Mouse (Mus musculus): ENCODE measurements around the gene Coq5. TPM values are rescaled to one million over a fixed set of nuclear protein-coding genes. Genes with fewer than 3 reads are reported as not detected.

Coq5 gene
- polyA plus RNA-seq, 1 experiment from 2014 or later = 52.5 TPM

DNA sequence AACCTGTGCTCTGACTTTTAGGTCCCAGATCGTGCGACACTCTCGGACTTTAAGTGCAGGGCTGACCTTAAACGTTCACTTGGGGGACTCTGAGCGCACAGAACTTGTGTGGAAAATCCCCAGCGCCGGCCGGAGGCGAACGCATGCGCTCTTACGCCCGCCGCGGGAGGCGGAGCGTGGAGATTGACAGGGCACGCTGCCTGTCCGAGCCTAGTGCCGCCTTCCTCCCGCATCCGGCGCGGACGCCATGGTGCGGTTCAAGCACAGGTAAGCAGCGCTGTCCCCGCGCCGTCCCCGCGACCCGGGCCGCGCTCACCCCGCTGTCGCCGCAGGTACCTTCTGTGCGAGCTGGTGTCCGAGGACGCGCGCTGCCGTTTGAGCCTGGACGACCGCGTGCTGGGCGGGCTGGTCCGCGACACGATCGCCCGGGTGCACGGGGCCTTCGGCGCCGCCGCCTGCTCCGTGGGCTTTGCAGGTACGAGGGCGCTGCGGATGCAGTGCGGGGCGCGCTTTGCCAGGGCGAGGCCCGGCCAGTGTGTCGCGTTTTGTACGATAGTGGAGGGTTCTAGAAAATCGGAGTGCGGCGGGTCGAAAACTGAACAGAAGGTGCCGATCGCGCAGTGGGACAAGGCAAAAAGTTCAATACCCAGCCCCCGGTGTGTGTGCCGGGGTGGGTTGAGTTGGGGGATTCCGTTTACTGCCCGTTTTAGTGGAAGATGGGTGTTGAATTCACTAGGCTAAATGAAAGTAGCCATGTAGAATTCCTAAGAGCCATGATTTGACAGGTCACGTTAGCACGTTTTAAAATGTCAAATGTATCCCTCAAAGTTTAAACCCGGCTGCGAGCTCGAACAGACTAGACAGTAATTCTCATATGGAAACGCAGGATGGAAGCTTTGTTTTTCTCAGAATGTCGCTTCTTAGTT is 41.4 kb upstream of the Coq5 start:
- peak overlapping the region; percentile 58; the same call in 1 of the 2 replicates for H3K27ac ChIP-seq
- WGBS = under 1% methylated on average over 88 of the region's 88 CpGs
- ATAC-seq (ENCODE audit: low FRiP score) = peak; percentile 80

DNA sequence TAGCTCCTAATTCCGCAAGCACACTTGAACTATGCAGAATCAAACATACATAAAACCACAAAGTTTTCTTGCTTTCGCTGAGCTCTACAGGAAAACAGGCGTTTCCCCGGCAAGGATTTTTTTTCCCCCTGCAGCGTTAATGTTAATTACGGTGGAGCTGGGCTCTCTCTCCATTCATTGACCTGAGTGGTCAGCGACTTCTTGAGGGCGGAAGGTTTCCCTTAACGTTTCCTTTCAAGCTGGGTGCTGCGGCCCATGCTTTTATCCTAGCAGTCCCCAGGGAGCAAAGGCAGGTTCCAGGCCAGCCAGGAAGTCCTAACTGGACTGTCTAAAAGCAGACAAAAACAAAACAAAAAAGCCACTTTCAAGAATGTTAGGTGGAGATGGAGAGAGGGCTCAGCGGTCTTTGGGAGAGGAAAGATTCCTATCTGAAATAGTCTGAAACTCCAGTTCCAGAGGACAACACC is 40.7 kb upstream of the Coq5 start:
- Histone ChIP-seq H3K4me1 (replicated peaks; ENCODE audit: control insufficient read depth, insufficient read depth, low read length) (peaks cover 10% of the 10 kb centered on the region), H3K9me3 (ENCODE audit: control insufficient read depth, low read length) (no peaks in the 10 kb centered on the region), H3K27me3 (ENCODE audit: control insufficient read depth, insufficient read depth, low read length) (peaks cover 8% of the 10 kb centered on the region), H3K4me3 (replicated peaks; ENCODE audit: low read length) (peak overlapping the region; percentile 66), H3K27ac (no peak overlapping the region), H3K36me3 (replicated peaks; ENCODE audit: control insufficient read depth, insufficient read depth) (peaks cover 43% of the 10 kb centered on the region), H3K4me2 (replicated peaks) (peak overlapping the region; percentile 86), H3K9ac (peak overlapping the region; percentile 67)
- ATAC-seq (ENCODE audit: low FRiP score) (no peak), DNase-seq (ENCODE audit: low spot score) (no peak)
- 7% methylated on average over 11 of the region's 11 CpGs for WGBS

More for the DNA sequence above, 41.4 kb upstream of the Coq5 start:
- peaks cover 13% of the 10 kb centered on the region for H3K27me3 ChIP-seq (ENCODE audit: control insufficient read depth, insufficient read depth, low read length)
- peaks cover 10% of the 10 kb centered on the region for H3K4me1 ChIP-seq (replicated peaks; ENCODE audit: control insufficient read depth, insufficient read depth, low read length)
- no peaks in the 10 kb centered on the region for H3K9me3 ChIP-seq (ENCODE audit: control insufficient read depth, low read length)
- H3K4me2 ChIP-seq (replicated peaks) = peak overlapping the region; percentile 86
- peak overlapping the region; percentile 66 for H3K4me3 ChIP-seq (replicated peaks; ENCODE audit: low read length)
- H3K9ac ChIP-seq = peak overlapping the region; percentile 67
- H3K36me3 ChIP-seq (replicated peaks; ENCODE audit: control insufficient read depth, insufficient read depth) = peaks cover 36% of the 10 kb centered on the region
- peak; percentile 92 for DNase-seq (ENCODE audit: low spot score)

DNA sequence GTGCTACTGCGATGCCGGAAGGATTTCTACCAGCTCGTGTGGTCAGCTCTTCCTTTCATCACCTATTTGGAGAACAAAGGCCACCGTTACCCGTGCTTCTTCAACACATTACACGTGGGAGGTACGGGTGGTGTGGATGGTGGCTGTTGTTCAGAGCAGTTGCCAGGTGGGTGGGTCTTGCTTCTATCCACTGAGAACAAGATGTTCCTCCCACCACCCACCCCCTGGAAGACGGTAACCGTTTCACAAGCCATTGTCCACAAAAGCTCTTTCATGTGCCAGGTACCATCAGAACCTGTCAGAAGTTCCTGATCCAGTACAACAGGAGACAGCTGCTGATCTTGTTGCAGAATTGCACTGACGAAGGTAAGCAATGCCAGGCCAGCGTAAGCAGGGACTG is 39.3 kb upstream of the Coq5 start:
- DNase-seq (ENCODE audit: low spot score) = no peak
- Histone ChIP-seq H3K36me3 (replicated peaks; ENCODE audit: control insufficient read depth, insufficient read depth) (peaks cover 57% of the 10 kb centered on the region), H3K9ac (no peak overlapping the region)

DNA sequence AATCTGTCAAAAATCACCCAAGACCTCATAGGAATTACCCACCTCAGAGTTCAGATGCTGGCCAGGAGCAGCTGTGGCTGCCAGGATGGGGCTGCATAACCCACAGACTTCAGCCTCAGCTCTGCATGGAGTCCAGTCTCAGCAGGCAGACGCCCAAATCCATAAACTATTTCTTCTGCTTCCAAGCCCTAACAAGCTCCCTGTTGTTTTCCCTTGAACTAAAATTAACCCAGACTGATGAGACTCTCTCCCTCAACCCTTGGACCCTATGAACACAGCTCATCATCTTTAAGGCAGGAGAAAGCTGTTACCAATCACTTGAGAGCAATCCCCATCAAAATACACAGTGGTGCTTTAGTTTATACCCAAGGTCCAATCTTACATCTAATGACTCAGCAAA is 24.0 kb upstream of the Coq5 start:
- no peak overlapping the region for H3K9ac ChIP-seq
- DNase-seq (ENCODE audit: low spot score) (no peak), ATAC-seq (ENCODE audit: low FRiP score) (no peak)
- no peaks in the 10 kb centered on the region for H3K4me1 ChIP-seq (replicated peaks; ENCODE audit: control insufficient read depth, insufficient read depth, low read length)
- H3K9me3 ChIP-seq (ENCODE audit: control insufficient read depth, low read length) = no peaks in the 10 kb centered on the region
- WGBS = 75% methylated on average over 1 of the region's 1 CpGs
- no peak overlapping the region for H3K4me2 ChIP-seq (replicated peaks)
- H3K36me3 ChIP-seq (replicated peaks; ENCODE audit: control insufficient read depth, insufficient read depth) = peaks cover 72% of the 10 kb centered on the region
- no peak overlapping the region for H3K27ac ChIP-seq
- no peaks in the 10 kb centered on the region for H3K27me3 ChIP-seq (ENCODE audit: control insufficient read depth, insufficient read depth, low read length)
- no peak overlapping the region for H3K4me3 ChIP-seq (replicated peaks; ENCODE audit: low read length)

More for the DNA sequence above, 39.3 kb upstream of the Coq5 start:
- Histone ChIP-seq H3K27me3 (ENCODE audit: control insufficient read depth, insufficient read depth, low read length) (no peaks in the 10 kb centered on the region), H3K9me3 (ENCODE audit: control insufficient read depth, low read length) (no peaks in the 10 kb centered on the region), H3K4me1 (replicated peaks; ENCODE audit: control insufficient read depth, insufficient read depth, low read length) (peaks cover 10% of the 10 kb centered on the region), H3K27ac (no peak overlapping the region), H3K4me3 (replicated peaks; ENCODE audit: low read length) (no peak overlapping the region), H3K4me2 (replicated peaks) (no peak overlapping the region)
- no peak for ATAC-seq (ENCODE audit: low FRiP score)
- WGBS = 85% methylated on average over 11 of the region's 11 CpGs

DNA sequence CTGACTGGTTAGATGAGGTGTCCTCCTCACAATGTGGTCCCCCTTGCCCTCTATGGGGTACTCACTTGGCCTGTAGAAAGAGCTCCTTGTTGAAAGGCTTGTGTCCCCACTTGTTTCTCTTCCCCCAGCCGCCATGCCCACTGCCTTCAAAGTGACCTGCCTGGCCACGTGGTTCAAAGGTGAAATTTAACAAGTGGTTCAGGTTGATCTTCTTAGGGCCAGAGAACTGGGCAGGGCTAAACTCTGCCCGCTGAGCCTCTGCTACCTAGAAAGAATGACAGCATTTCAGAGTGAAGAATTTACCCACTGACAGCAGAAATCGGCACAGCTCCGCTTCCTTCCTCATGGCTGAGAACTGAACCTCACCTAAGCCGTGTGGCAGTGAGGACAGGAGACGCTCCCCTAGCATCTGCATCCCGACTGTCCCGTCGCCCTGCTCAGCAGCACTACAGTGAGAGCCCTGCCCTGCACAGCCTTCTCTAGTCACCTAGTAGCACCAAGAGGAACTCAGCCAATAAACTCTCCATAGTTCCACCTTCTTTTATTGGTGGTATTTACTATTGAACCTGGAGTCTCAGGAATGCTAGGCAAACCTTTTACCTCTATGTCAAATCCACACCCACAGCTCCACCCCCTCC is 22.4 kb upstream of the Coq5 start:
- DNase-seq (ENCODE audit: low spot score) = no peak
- H3K9me3 ChIP-seq (ENCODE audit: control insufficient read depth, low read length) = no peaks in the 10 kb centered on the region
- no peak for ATAC-seq (ENCODE audit: low FRiP score)
- H3K4me1 ChIP-seq (replicated peaks; ENCODE audit: control insufficient read depth, insufficient read depth, low read length) = no peaks in the 10 kb centered on the region
- H3K4me2 ChIP-seq (replicated peaks) = no peak overlapping the region
- no peak overlapping the region for H3K27ac ChIP-seq
- H3K27me3 ChIP-seq (ENCODE audit: control insufficient read depth, insufficient read depth, low read length) = no peaks in the 10 kb centered on the region
- 94% methylated on average over 10 of the region's 10 CpGs for WGBS
- H3K9ac ChIP-seq = no peak overlapping the region
- peaks cover 60% of the 10 kb centered on the region for H3K36me3 ChIP-seq (replicated peaks; ENCODE audit: control insufficient read depth, insufficient read depth)
- H3K4me3 ChIP-seq (replicated peaks; ENCODE audit: low read length) = no peak overlapping the region

DNA sequence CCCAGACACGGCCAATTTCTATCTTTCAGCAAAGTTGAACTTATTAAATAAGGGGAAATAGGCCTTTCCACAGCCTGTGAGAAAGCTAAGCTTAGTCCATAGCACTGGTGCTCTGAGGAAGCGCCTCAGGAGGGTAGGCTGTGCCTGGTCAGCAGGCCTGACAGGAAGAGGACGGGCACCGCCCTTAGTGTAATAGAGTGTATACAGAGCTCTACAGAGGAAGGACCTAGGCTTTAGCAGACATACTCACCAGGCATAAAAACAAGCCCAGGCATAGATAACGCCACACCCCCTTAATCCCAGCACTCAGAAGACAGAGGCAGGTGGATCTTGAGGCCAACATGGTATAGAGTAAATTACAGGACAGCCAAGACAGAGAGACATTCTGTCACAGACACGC is 19.1 kb upstream of the Coq5 start:
- Histone ChIP-seq H3K36me3 (replicated peaks; ENCODE audit: control insufficient read depth, insufficient read depth) (peaks cover 64% of the 10 kb centered on the region), H3K4me1 (replicated peaks; ENCODE audit: control insufficient read depth, insufficient read depth, low read length) (no peaks in the 10 kb centered on the region), H3K9me3 (ENCODE audit: control insufficient read depth, low read length) (no peaks in the 10 kb centered on the region), H3K27ac (no peak overlapping the region), H3K9ac (no peak overlapping the region), H3K4me2 (replicated peaks) (no peak overlapping the region), H3K4me3 (replicated peaks; ENCODE audit: low read length) (no peak overlapping the region), H3K27me3 (ENCODE audit: control insufficient read depth, insufficient read depth, low read length) (no peaks in the 10 kb centered on the region)
- ATAC-seq (ENCODE audit: low FRiP score) = no peak
- no peak for DNase-seq (ENCODE audit: low spot score)
- WGBS = 91% methylated on average over 6 of the region's 6 CpGs

DNA sequence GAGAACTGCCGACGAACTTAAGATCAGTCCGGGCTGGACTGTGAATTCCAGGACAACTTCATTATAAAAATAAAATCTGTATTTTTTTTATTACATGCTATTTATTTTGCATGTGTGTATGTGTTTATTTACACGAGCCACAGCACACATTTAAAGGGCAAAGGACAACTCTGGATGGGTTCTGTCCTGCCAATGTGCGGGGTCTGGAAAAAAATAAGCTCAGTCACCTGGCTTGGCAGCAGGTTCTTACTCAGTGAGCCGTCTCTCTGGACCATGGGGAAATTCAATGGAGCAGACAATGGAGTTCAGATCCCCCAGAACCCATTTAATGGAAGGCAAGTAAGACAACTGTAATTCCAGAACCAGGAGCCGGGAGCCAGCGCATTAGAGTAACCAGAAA is 18.3 kb upstream of the Coq5 start:
- H3K4me2 ChIP-seq (replicated peaks) = no peak overlapping the region
- 93% methylated on average over 8 of the region's 8 CpGs for WGBS
- peaks cover 58% of the 10 kb centered on the region for H3K36me3 ChIP-seq (replicated peaks; ENCODE audit: control insufficient read depth, insufficient read depth)
- H3K4me3 ChIP-seq (replicated peaks; ENCODE audit: low read length) = no peak overlapping the region
- H3K9ac ChIP-seq = no peak overlapping the region
- ATAC-seq (ENCODE audit: low FRiP score) = no peak
- no peaks in the 10 kb centered on the region for H3K9me3 ChIP-seq (ENCODE audit: control insufficient read depth, low read length)
- H3K27ac ChIP-seq = no peak overlapping the region
- H3K27me3 ChIP-seq (ENCODE audit: control insufficient read depth, insufficient read depth, low read length) = no peaks in the 10 kb centered on the region
- no peak for DNase-seq (ENCODE audit: low spot score)
- no peaks in the 10 kb centered on the region for H3K4me1 ChIP-seq (replicated peaks; ENCODE audit: control insufficient read depth, insufficient read depth, low read length)

DNA sequence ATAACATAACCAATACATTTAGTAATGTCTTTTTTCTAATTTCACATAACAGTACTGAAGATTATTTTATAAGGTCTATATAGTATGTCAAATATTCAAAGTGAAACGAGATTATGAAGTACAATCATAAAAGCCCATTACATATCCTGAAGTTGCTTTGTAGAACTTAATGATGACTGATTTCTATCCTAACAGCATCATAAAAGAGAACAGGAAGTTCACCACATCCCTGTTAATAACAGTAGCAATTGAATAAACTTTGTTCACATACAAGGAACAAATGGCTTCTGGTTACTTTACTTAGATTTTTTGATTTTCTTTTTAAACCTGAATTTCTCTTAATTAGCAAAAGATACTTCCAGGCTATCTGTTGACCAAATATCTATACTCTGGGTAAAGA is 17.6 kb upstream of the Coq5 start:
- Histone ChIP-seq H3K4me1 (replicated peaks; ENCODE audit: control insufficient read depth, insufficient read depth, low read length) (no peaks in the 10 kb centered on the region), H3K27ac (no peak overlapping the region), H3K4me3 (replicated peaks; ENCODE audit: low read length) (no peak overlapping the region), H3K9me3 (ENCODE audit: control insufficient read depth, low read length) (no peaks in the 10 kb centered on the region), H3K4me2 (replicated peaks) (no peak overlapping the region), H3K27me3 (ENCODE audit: control insufficient read depth, insufficient read depth, low read length) (no peaks in the 10 kb centered on the region), H3K9ac (no peak overlapping the region), H3K36me3 (replicated peaks; ENCODE audit: control insufficient read depth, insufficient read depth) (peaks cover 55% of the 10 kb centered on the region)
- no peak for ATAC-seq (ENCODE audit: low FRiP score)
- DNase-seq (ENCODE audit: low spot score) = no peak
- 89% methylated on average over 1 of the region's 1 CpGs for WGBS

DNA sequence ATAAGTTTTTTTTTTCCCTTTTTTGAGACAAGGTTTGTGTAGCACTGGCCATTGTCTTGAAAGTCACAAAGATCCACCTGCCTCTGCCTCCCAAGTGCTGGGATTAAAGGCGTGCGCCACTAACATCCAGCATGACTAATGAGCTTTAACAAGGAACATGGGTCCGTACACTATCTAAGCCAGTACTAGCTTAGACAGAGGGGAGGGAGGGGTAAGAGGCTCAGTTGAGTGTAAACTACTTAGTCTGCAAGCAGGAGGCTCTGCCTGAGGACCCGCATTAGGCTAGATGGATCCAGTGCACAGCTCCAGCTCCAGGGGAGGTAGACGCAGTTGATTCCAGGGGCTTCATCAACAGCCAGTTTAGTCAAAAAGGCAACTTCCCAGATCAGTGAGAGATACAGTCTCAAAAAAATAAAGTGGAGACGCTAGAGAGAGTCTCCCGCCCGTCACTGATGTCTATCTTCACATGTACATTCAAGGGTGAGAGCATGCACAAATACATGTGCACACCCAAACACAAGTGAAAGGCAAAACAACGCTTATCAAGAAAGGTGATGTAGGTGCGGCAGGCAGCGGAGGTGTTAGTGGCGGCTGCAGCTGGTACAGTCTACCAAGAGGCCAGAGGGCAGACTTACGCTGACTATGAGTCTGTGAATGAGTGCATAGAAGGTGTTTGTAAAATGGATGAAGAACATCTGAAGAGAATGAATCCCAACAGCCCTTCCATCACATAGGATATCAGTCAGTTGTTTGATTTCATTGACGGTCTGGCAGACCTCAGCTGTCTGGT is 16.8 kb upstream of the Coq5 start:
- 85% methylated on average over 14 of the region's 14 CpGs for WGBS
- DNase-seq (ENCODE audit: low spot score) = no peak

More for the DNA sequence above, 16.8 kb upstream of the Coq5 start:
- no peak for ATAC-seq (ENCODE audit: low FRiP score)
- Histone ChIP-seq H3K4me3 (replicated peaks; ENCODE audit: low read length) (no peak overlapping the region), H3K27me3 (ENCODE audit: control insufficient read depth, insufficient read depth, low read length) (no peaks in the 10 kb centered on the region), H3K27ac (no peak overlapping the region), H3K9me3 (ENCODE audit: control insufficient read depth, low read length) (no peaks in the 10 kb centered on the region), H3K4me1 (replicated peaks; ENCODE audit: control insufficient read depth, insufficient read depth, low read length) (no peaks in the 10 kb centered on the region), H3K4me2 (replicated peaks) (no peak overlapping the region), H3K9ac (no peak overlapping the region), H3K36me3 (replicated peaks; ENCODE audit: control insufficient read depth, insufficient read depth) (peaks cover 47% of the 10 kb centered on the region)

All from hindbrain, embryonic 14.5 days (tissue).